Mouse (Mus musculus) limb, embryonic 12.5 days (tissue): ENCODE results near the gene Plau. TPM values are rescaled to one million over a fixed set of nuclear protein-coding genes. Genes with fewer than 3 reads are reported as not detected.

Experiments used
- ATAC-seq: fragments of 200-750 bp; cut with Nextera tagmentation; 2 replicates; pipeline ENCODE4 v1.8.0; 2017; ENCODE audit warnings: low read depth, moderate TSS enrichment; ENCODE audit not compliant: insufficient number of reproducible peaks, insufficient read depth, low FRiP score, low TSS enrichment
- H3K27ac ChIP-seq: fragments of 300-500 bp; sonication (generic); 2 replicates; pipeline ENCODE4 v1.5.1; 2016; ENCODE audit warnings: mild to moderate bottlenecking, moderate library complexity
- H3K27me3 ChIP-seq: fragments of 300-500 bp; sonication (generic); 2 replicates; pipeline ENCODE4 v1.6.1; 2016; ENCODE audit warnings: mild to moderate bottlenecking, moderate library complexity
- H3K36me3 ChIP-seq: fragments of 300-500 bp; sonication (generic); 2 replicates; pipeline ENCODE4 v1.6.1; 2016; ENCODE audit warnings: mild to moderate bottlenecking, moderate library complexity
- H3K4me1 ChIP-seq: fragments of 300-500 bp; sonication (generic); replicated peaks from 2 replicates; pipeline ENCODE4 v1.6.1; 2016
- H3K4me2 ChIP-seq: fragments of 300-500 bp; sonication (generic); 2 replicates; pipeline ENCODE4 v1.6.1; 2016; ENCODE audit warnings: mild to moderate bottlenecking, moderate library complexity
- H3K4me3 ChIP-seq: fragments of 300-500 bp; sonication (generic); replicated peaks from 2 replicates; pipeline ENCODE4 v1.5.1; 2016; ENCODE audit warnings: mild to moderate bottlenecking
- H3K9ac ChIP-seq: fragments of 300-500 bp; sonication (generic); replicated peaks from 2 replicates; pipeline ENCODE4 v1.6.1; 2016; ENCODE audit warnings: mild to moderate bottlenecking, moderate library complexity
- H3K9me3 ChIP-seq: fragments of 300-500 bp; sonication (generic); 2 replicates; pipeline ENCODE4 v1.6.1; 2016; ENCODE audit warnings: mild to moderate bottlenecking, moderate library complexity
- WGBS: fragments of 180-500 bp; shearing (Covaris S2); methylation state at CpG from one replicate; pipeline ENCODE4 v1.1.7; 2016; 5-methylcytosine and 5-hydroxymethylcytosine counted together
- polyA plus RNA-seq: library from polyadenylated mRNA; unstranded; fragments of >200 nt; fragmentation: Nextera tagmentation; extraction: Ambion mirVana; gene quantifications from 2 replicates; pipeline ENCODE4 v1.2.1, GENCODE M21; 2016

Gene Plau
- polyA plus RNA-seq, 1 experiment from 2014 or later: 0.64 TPM

DNA sequence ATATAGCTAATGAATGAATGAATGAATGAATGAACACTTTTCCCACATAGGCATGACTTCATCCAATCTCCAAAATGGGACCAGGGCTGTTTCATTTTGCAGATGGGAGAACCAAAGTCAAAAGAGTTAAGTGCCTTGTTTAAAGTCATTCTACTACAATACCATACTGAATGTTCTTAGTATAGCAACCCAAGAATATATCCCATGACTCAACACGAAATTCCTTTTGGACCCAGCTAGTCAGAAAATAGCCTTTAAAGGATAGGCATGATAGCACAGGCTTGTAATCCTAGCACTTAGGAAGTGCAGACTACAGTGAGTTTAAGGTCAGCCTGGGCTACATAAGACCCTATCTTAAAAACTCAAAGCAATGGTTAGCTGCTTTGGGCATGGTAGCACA, 4.5 kb upstream of the Plau start:
- Histone ChIP-seq H3K27ac (no peak overlapping the region), H3K9me3 (no peaks in the 10 kb centered on the region), H3K9ac (no peak overlapping the region), H3K4me3 (no peak overlapping the region), H3K36me3 (no peaks in the 10 kb centered on the region), H3K27me3 (no peaks in the 10 kb centered on the region), H3K4me1 (peaks cover 9% of the 10 kb centered on the region; the same call in 1 of the 2 replicates), H3K4me2 (no peak overlapping the region)
- ATAC-seq: no peak
- 79% methylated on average over 1 of the region's 1 CpGs for WGBS

DNA sequence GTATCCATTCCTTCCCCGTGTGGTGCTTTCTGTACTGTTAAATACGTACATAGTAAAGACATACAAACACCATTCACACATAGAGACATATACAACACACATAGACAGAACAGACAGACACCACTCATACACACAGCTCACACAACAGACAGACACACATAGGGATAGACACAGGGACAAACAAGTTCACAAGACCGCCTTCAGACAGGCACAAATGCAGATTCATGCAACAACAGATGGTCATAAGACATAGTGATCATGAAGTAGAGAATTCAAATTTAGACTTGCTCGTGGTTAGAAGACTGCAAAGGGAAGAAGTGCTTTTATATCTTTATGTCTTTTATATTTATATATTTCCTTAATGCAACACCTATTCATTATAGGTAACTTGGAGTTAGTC, 2.9 kb upstream of the Plau start:
- ATAC-seq: no peak
- no peaks in the 10 kb centered on the region for H3K9me3 ChIP-seq
- no peak overlapping the region for H3K27ac ChIP-seq
- H3K4me2 ChIP-seq: no peak overlapping the region
- H3K4me1 ChIP-seq: peaks cover 12% of the 10 kb centered on the region; the same call in 1 of the 2 replicates
- H3K4me3 ChIP-seq: no peak overlapping the region
- no peak overlapping the region for H3K9ac ChIP-seq
- peaks cover 8% of the 10 kb centered on the region; the same call in 1 of the 2 replicates for H3K27me3 ChIP-seq
- no peaks in the 10 kb centered on the region for H3K36me3 ChIP-seq
- 91% methylated on average over 4 of the region's 4 CpGs for WGBS

DNA sequence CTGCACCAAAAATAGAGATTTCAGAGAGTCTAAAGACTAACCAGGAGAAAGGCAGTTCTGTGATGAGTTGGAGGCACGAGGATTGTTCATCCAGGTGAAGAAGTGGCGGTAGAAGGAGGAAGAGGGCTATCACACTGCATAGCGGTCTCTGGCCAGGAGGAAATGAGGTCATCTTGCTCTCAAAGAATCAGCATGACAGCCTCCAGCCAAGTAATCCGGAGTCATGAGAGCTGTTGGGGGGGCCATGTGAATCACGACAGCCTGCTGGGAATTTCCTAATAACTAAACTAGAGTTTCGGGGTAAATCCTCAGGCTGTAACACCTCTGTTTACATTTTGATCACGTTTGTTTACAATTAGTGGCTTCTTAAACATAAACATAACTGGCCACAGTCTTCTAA, 2.3 kb upstream of the Plau start:
- peaks cover 8% of the 10 kb centered on the region; the same call in 1 of the 2 replicates for H3K27me3 ChIP-seq
- no peaks in the 10 kb centered on the region for H3K9me3 ChIP-seq
- no peaks in the 10 kb centered on the region for H3K36me3 ChIP-seq
- no peak overlapping the region for H3K4me3 ChIP-seq
- H3K27ac ChIP-seq: no peak overlapping the region
- H3K9ac ChIP-seq: no peak overlapping the region
- ATAC-seq: no peak
- H3K4me1 ChIP-seq: peaks cover 12% of the 10 kb centered on the region; the same call in 1 of the 2 replicates
- 57% methylated on average over 7 of the region's 7 CpGs for WGBS
- no peak overlapping the region for H3K4me2 ChIP-seq

DNA sequence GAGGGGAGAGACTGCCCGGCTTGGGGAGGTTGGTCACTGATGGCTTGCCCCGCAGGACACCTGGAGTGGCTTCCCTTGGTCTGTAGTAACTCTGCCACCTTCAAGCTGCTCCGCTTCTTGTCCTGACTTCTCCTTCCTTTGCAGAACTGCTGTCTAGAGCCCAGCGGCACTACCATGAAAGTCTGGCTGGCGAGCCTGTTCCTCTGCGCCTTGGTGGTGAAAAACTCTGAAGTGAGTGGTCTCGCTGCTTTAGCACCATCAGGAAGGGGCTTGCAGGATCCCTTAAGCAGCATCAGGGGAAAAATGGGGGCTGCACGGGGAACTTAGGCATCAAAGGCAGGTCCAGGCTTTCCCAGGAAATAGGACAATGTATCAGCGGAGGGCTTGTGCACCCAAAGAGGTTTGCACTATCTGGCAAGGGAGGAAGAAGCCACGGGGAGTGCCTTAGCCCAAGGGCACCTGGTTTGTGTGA, 481 bp downstream of the Plau start:
- H3K27me3 ChIP-seq: peaks cover 8% of the 10 kb centered on the region; the same call in 1 of the 2 replicates
- ATAC-seq: no peak
- H3K36me3 ChIP-seq: no peaks in the 10 kb centered on the region
- H3K27ac ChIP-seq: no peak overlapping the region; the same call in 1 of the 2 replicates
- H3K9me3 ChIP-seq: no peaks in the 10 kb centered on the region
- peak overlapping the region; percentile 55 for H3K4me3 ChIP-seq
- H3K4me1 ChIP-seq: peaks cover 9% of the 10 kb centered on the region; the same call in 1 of the 2 replicates
- 3% methylated on average over 10 of the region's 10 CpGs for WGBS
- peak overlapping the region; percentile 90 for H3K4me2 ChIP-seq
- H3K9ac ChIP-seq: peak overlapping the region; percentile 75

DNA sequence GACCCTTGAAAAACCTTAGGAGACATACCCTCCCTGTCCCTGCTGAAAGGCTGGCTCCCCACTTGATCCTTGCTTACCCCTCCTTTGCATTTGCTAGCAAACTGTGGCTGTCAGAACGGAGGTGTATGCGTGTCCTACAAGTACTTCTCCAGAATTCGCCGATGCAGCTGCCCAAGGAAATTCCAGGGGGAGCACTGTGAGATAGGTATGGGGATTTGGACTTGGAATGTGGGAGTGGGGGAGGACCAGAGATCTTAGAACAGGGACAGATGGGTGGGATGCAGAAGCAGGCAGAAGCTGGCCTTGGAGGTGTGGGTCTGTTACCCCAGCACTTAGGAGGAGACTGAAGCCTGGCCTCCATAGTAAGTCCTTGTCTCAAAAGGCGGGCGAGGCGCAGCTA, 1.2 kb downstream of the Plau start:
- H3K27ac ChIP-seq: no peak overlapping the region
- H3K36me3 ChIP-seq: no peaks in the 10 kb centered on the region
- 75% methylated on average over 7 of the region's 7 CpGs for WGBS
- peaks cover 8% of the 10 kb centered on the region; the same call in 1 of the 2 replicates for H3K27me3 ChIP-seq
- H3K9me3 ChIP-seq: no peaks in the 10 kb centered on the region
- no peak overlapping the region for H3K4me3 ChIP-seq
- peak overlapping the region; percentile 90; the same call in 1 of the 2 replicates for H3K4me2 ChIP-seq
- H3K4me1 ChIP-seq: peaks cover 9% of the 10 kb centered on the region; the same call in 1 of the 2 replicates
- H3K9ac ChIP-seq: no peak overlapping the region
- no peak for ATAC-seq

DNA sequence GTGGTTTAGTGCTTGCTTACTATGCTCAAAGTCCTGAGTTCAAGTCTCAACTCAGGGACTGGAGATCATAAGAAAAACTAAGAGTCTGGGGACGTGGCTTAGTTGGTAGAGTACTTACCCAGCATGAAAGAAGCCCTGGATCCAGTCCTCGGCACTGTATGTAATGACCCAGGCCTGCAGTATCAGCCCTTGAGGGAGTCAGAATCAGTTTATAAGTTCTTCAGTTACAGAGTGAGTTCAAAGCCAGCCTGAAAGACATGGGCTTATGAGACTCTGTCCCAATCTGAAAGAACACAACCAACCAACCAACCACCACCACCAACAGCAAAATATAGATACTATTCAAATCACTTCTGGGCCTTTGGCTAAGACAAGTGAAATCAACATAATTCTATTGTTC, 5.1 kb downstream of the Plau start:
- no peak overlapping the region for H3K4me3 ChIP-seq
- no peaks in the 10 kb centered on the region for H3K36me3 ChIP-seq
- no peak overlapping the region for H3K27ac ChIP-seq
- no peak overlapping the region for H3K4me2 ChIP-seq
- peaks cover 17% of the 10 kb centered on the region; the same call in 1 of the 2 replicates for H3K4me1 ChIP-seq
- no peak for ATAC-seq
- H3K9me3 ChIP-seq: no peaks in the 10 kb centered on the region
- peaks cover 8% of the 10 kb centered on the region; the same call in 1 of the 2 replicates for H3K27me3 ChIP-seq
- WGBS: 81% methylated on average over 2 of the region's 2 CpGs
- no peak overlapping the region for H3K9ac ChIP-seq

DNA sequence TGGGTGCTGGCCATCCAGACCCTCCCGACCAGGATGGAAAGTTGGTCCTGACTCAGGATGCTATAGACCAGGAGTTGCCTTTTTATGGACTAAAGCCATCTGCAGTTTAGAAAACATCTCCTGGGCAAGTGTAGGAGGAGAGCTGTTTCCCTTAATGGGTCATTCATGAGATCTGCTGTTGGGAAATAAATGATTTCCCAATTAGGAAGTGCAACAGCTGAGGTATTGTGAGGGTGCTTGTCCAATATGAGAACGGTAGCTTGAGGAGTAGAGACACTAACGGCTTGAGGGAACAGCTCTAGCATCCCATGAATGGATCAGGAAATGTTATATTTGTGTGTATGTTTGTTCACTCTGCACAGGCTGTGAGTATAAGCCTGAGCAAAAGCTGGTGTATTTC, 6.2 kb downstream of the Plau start:
- peaks cover 3% of the 10 kb centered on the region; the same call in 1 of the 2 replicates for H3K27me3 ChIP-seq
- H3K4me2 ChIP-seq: no peak overlapping the region
- no peak for ATAC-seq
- no peaks in the 10 kb centered on the region for H3K9me3 ChIP-seq
- H3K4me3 ChIP-seq: no peak overlapping the region
- no peak overlapping the region for H3K27ac ChIP-seq
- H3K36me3 ChIP-seq: no peaks in the 10 kb centered on the region
- H3K4me1 ChIP-seq: peaks cover 10% of the 10 kb centered on the region; the same call in 1 of the 2 replicates
- no peak overlapping the region for H3K9ac ChIP-seq
- 79% methylated on average over 3 of the region's 3 CpGs for WGBS

DNA sequence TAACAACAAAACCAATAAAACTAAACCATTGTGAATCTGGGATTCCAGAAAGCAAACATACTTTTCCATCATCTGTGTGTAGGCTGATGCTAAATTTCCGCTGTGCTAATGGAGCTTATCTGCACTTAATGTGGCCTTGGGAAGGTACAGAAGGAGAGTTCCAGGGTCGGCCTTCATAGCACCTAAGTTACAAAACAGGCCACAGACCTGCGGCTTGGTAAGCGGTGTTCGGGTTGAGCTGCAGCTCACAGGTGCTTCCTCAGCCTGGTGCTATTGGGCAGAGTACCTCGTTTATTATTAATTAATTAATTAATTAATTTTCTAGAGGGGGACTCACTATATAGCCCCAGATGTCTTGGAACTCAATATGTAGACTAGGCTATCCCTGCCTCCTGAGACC, 7.7 kb downstream of the Plau start:
- H3K4me3 ChIP-seq: no peak overlapping the region
- WGBS: 89% methylated on average over 6 of the region's 6 CpGs
- no peak overlapping the region for H3K9ac ChIP-seq
- H3K27me3 ChIP-seq: no peaks in the 10 kb centered on the region
- H3K4me1 ChIP-seq: peaks cover 10% of the 10 kb centered on the region; the same call in 1 of the 2 replicates
- no peak overlapping the region for H3K27ac ChIP-seq
- no peak overlapping the region for H3K4me2 ChIP-seq
- H3K9me3 ChIP-seq: no peaks in the 10 kb centered on the region
- H3K36me3 ChIP-seq: no peaks in the 10 kb centered on the region
- ATAC-seq: no peak

DNA sequence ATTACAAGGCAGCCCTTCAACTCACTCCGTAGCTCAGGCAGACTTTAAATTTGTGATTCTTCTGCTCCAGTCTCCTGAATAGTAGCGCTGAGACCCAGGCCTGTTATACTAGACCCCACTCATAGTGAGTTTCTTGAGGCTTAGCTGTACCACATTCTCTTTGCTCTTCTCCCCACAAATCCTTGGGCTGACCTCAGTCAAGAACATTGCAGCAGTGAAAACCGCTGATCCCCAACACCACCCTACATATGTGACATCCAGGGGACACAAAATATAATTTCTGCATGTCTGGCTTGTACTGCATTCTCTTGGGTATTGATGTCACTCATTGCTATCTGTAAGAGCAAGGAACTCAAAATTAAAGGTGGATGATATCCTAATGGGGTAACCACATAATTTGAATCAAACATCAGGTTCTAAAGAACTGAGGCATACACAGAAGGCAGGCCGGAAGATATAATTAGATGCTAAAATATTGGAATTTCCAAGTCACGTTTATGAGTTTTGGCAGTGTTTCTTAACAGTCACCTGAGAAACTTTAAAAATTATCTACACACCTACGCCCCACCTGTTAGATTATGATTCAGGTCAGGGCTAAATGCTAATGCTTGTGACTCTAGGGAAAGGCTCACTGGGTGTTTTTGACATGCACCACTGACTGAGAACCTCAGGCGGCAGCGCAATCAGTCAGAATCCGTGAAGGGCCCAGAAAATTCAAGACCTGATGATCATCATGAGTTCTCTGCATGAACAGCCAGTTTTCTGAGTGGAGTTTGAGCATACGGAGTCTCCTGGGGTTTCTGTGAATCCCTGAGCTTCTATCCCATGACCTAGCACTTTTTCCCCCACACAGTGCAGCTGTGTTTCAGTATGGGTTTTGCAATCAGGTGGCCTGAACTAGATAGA, 8.5 kb downstream of the Plau start:
- 91% methylated on average over 10 of the region's 10 CpGs for WGBS
- Histone ChIP-seq H3K9ac (no peak overlapping the region), H3K4me2 (no peak overlapping the region), H3K27me3 (no peaks in the 10 kb centered on the region), H3K9me3 (no peaks in the 10 kb centered on the region), H3K4me3 (no peak overlapping the region), H3K36me3 (no peaks in the 10 kb centered on the region), H3K27ac (no peak overlapping the region), H3K4me1 (peaks cover 10% of the 10 kb centered on the region; the same call in 1 of the 2 replicates)
- no peak for ATAC-seq

DNA sequence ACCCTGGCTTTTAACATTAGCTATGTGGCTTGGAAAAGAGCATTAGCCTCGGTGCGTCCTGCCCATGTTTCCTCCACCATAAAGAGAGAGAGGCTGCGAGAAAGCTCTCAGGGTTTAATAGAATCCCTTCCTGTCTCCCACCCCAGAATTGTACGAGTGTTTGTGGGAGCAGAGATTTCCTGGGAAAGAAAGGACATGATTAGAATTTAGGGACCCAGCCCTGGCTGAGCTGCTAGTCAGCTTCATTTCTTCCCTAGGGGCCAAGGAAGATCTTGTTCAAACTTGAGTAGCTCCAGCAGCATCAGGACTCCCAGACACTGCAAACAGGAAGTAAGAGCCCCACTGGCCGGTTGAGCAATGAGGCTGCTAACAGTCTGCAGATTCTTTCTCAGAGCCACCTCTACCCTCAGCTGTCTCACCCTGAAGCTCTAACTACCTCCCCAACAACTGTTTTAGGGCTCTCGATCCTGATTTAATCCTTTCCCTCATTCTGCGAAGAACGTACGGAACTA, 9.2 kb downstream of the Plau start:
- Histone ChIP-seq H3K4me3 (no peak overlapping the region), H3K27ac (no peak overlapping the region), H3K4me1 (peaks cover 10% of the 10 kb centered on the region; the same call in 1 of the 2 replicates), H3K36me3 (no peaks in the 10 kb centered on the region), H3K9me3 (no peaks in the 10 kb centered on the region), H3K9ac (no peak overlapping the region), H3K4me2 (no peak overlapping the region), H3K27me3 (no peaks in the 10 kb centered on the region)
- no peak for ATAC-seq
- 60% methylated on average over 9 of the region's 9 CpGs for WGBS

DNA sequence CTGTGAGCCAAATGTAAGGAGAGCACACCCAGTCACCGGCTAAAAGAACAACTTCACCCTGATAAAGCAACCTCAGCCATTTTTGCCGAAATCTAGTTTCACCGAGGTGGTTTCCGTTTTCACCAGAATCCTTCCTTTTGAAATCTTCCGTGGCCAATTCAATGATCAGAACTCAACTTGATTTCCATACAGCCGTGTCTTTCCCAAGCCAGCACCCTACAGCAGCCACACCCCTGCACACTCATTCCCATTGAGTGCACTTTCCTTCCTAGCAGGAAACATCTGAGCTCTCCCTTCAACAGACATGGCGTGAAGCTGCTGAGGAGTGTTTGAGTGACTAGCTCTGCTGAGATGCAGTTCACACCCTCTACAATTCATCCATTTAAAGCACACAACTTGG, 9.8 kb downstream of the Plau start:
- no peak for ATAC-seq
- WGBS: 82% methylated on average over 7 of the region's 7 CpGs

More for the DNA sequence above, 9.8 kb downstream of the Plau start:
- H3K27ac ChIP-seq: no peak overlapping the region
- H3K4me3 ChIP-seq: no peak overlapping the region
- H3K9me3 ChIP-seq: no peaks in the 10 kb centered on the region
- H3K27me3 ChIP-seq: no peaks in the 10 kb centered on the region
- no peaks in the 10 kb centered on the region for H3K36me3 ChIP-seq
- H3K4me1 ChIP-seq: peaks cover 10% of the 10 kb centered on the region; the same call in 1 of the 2 replicates
- H3K9ac ChIP-seq: no peak overlapping the region
- H3K4me2 ChIP-seq: no peak overlapping the region
